Mouse (Mus musculus) stomach, embryonic 14.5 days (tissue): Measurements from ENCODE around the gene Phox2a. TPM values are rescaled to one million over a fixed set of nuclear protein-coding genes. Genes with fewer than 3 reads are reported as not detected.

Source experiments
- ATAC-seq: fragments of 200-750 bp; cut with Nextera tagmentation; 2 replicates; pipeline ENCODE4 v1.8.0; 2017; ENCODE audit warnings: low read depth, moderate TSS enrichment; ENCODE audit not compliant: insufficient number of reproducible peaks, insufficient read depth, low FRiP score
- H3K27ac ChIP-seq: fragments of 300-500 bp; sonication (generic); 2 replicates; pipeline ENCODE4 v1.5.1; 2014; ENCODE audit warnings: mild to moderate bottlenecking, low read length, moderate library complexity, mixed read lengths
- H3K27me3 ChIP-seq: fragments of 300-500 bp; sonication (generic); 2 replicates; pipeline ENCODE4 v1.6.1; 2014; ENCODE audit warnings: low read length, control low read depth, mixed read lengths; ENCODE audit not compliant: control insufficient read depth, insufficient read depth
- H3K36me3 ChIP-seq: fragments of 300-500 bp; sonication (generic); 2 replicates; pipeline ENCODE4 v1.6.1; 2014; ENCODE audit warnings: mild to moderate bottlenecking, control low read depth, low read length, moderate library complexity, mixed read lengths; ENCODE audit not compliant: control insufficient read depth, insufficient read depth
- H3K4me1 ChIP-seq: fragments of 300-500 bp; sonication (generic); 2 replicates; pipeline ENCODE4 v1.6.1; 2014; ENCODE audit warnings: low read length, control low read depth, mixed read lengths; ENCODE audit not compliant: control insufficient read depth, insufficient read depth
- H3K4me2 ChIP-seq: fragments of 300-500 bp; sonication (generic); replicated peaks from 2 replicates; pipeline ENCODE4 v1.6.1; 2014; ENCODE audit warnings: low read depth, low read length, control low read depth
- H3K4me3 ChIP-seq: fragments of 300-500 bp; sonication (generic); 2 replicates; pipeline ENCODE4 v1.5.1; 2014; ENCODE audit warnings: low read depth, low read length, control low read depth
- H3K9ac ChIP-seq: fragments of 300-500 bp; sonication (generic); replicated peaks from 2 replicates; pipeline ENCODE4 v1.6.1; 2014; ENCODE audit warnings: low read depth, mild to moderate bottlenecking, control low read depth, low read length, moderate library complexity, mixed read lengths
- H3K9me3 ChIP-seq: fragments of 300-500 bp; sonication (generic); 2 replicates; pipeline ENCODE4 v1.6.1; 2016; ENCODE audit warnings: low read depth, low read length, control low read depth; ENCODE audit not compliant: control insufficient read depth
- WGBS: fragments of 180-500 bp; shearing (Covaris S2); extraction: QIAGEN DNeasy Blood & Tissue Kit; methylation state at CpG from one replicate; pipeline ENCODE4 v1.1.7; 2014; 5-methylcytosine and 5-hydroxymethylcytosine counted together
- polyA plus RNA-seq: library from polyadenylated mRNA; unstranded; fragments of >200 nt; fragmentation: Nextera tagmentation; extraction: Ambion mirVana; gene quantifications from 2 replicates; pipeline ENCODE4 v1.2.1, GENCODE M21; 2014

Gene Phox2a
- polyA plus RNA-seq, 1 experiment from 2014 or later, result 9.9 TPM

DNA sequence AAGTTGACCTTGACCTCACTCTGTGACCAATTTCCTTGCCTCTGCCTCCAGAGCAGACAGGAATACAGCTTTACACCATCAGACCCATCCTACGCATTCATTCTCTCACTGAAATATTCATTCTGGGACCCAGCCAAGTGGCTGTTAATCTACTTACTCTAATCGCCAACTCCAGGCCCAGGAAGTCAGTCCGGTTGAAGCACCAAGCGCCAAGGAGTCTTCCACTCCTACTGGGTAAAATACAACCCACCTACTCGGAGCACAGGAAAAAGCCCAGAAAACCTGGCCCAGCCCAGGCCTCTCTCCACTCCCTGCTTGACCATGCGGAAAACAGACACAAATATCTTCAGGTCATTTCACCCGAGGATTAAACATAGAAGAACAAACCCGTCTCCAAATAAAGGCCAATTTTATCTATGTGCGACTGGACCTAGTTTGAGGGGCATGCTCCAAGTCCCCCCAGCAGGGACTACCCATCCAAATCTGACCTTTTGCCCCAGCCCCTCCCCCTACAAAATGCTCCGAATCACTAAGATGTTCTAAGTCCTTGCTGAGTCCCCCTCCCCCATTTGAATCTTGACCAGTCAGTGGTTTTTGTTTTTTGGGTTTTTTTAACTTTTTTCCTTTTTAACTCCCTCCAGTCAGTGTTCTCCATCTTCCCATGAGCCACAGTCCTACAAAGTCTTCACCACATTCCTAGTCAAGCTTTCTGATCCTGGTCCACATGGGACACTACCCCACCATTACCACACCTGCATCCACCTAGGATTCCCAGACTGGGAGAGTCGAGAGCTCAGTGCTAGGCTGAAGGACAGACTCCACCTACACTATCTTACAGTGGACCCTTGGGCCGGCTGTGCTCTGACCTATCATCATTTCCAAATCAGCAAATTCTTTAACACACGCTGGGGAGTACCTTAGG is 50.4 kb downstream of the Phox2a start:
- Histone ChIP-seq H3K9me3 (no peaks in the 10 kb centered on the region), H3K36me3 (no peaks in the 10 kb centered on the region), H3K27ac (no peak overlapping the region), H3K4me3 (no peak overlapping the region), H3K4me1 (no peaks in the 10 kb centered on the region), H3K27me3 (no peaks in the 10 kb centered on the region), H3K9ac (no peak overlapping the region), H3K4me2 (no peak overlapping the region)
- 71% methylated on average over 13 of the region's 13 CpGs for WGBS
- ATAC-seq, result no peak

DNA sequence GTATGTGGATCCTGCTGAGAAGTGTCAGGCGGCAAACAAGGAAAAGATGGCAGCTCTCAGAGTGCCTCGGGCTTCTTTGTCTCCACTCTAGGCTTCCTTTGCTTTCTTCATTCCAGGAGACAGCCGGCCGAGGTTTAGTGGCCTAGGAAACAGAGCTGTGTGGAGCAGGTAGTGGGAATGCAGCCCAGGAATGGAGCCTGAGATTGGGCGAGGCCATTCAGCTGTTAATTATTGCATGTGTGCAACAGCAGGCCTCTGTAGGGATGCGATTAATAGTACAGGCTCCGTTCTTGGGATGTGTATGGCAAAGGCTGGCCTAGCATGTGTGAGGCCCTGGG is 51.0 kb downstream of the Phox2a start:
- 73% methylated on average over 7 of the region's 7 CpGs for WGBS
- no peak overlapping the region for H3K4me3 ChIP-seq
- H3K9me3 ChIP-seq, result no peaks in the 10 kb centered on the region
- H3K4me1 ChIP-seq, result no peaks in the 10 kb centered on the region
- H3K36me3 ChIP-seq, result no peaks in the 10 kb centered on the region
- H3K27me3 ChIP-seq, result no peaks in the 10 kb centered on the region
- no peak overlapping the region for H3K9ac ChIP-seq
- no peak overlapping the region for H3K27ac ChIP-seq
- no peak for ATAC-seq
- no peak overlapping the region for H3K4me2 ChIP-seq

DNA sequence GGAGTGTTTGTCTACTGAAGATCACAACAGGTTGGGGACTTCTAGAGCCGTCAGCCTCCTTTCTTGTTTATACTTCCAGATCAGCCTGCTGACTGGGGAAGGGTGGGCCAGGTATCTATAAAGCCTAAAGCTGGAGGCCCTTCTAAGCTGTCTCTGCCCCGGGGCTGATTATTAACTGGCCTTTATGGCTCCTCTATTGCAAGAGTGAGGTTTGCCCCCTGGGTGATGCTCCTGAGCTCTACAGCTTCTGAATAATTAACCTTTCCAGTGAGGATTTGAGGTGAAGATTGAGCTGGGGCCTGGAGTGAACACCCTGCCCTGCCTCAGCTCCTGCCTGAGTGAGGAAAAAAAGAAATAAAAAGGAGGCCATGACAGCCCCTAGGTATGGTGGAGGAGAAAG is 52.5 kb downstream of the Phox2a start, which contains the start of gene Folr1:
Folr1 (minus strand) TSS at position 160 of the 400 bp plus-strand sequence.
- no peak within 1 kb of the TSS for H3K4me2 ChIP-seq
- H3K4me3 ChIP-seq, result no peak within 1 kb of the TSS
- H3K27me3 ChIP-seq, result no peaks in the 10 kb centered on the region
- no peaks in the 10 kb centered on the region for H3K9me3 ChIP-seq
- WGBS, result 62% methylated on average over 2 of the region's 2 CpGs
- H3K4me1 ChIP-seq, result no peaks in the 10 kb centered on the region
- ATAC-seq, result no peak
- no peak within 1 kb of the TSS for H3K9ac ChIP-seq
- no peak within 1 kb of the TSS for H3K27ac ChIP-seq
- H3K36me3 ChIP-seq, result no peaks in the 10 kb centered on the region

DNA sequence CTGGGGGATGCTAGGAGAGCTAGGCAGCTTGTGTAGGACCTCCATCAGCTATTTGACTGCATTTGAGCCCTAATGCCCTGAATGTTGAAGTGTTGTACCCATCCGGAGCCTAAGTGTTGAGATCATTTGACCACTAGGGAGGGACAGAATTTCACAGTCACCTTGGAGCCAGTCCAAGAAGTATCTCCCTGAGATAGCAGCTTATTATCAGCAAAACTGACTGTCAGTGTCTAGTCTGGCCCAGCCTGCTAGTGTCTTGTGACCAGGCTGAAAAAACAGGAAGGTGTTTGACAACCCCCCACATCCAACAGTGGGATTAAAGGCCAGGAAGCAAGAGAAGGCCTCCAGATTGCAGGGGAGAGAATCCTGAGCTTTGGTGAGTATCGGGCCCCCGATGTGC is 53.2 kb downstream of the Phox2a start:
- ATAC-seq, result no peak
- H3K4me2 ChIP-seq, result no peak overlapping the region
- H3K4me3 ChIP-seq, result no peak overlapping the region
- H3K4me1 ChIP-seq, result no peaks in the 10 kb centered on the region
- no peaks in the 10 kb centered on the region for H3K36me3 ChIP-seq
- H3K9ac ChIP-seq, result no peak overlapping the region
- H3K27ac ChIP-seq, result no peak overlapping the region
- H3K27me3 ChIP-seq, result no peaks in the 10 kb centered on the region
- no peaks in the 10 kb centered on the region for H3K9me3 ChIP-seq
- 81% methylated on average over 3 of the region's 3 CpGs for WGBS

Other genes starting within 250 kb of the Phox2a start
- not detected in 2 replicates for gene Art2b, start 232.7 kb upstream of the Phox2a start, polyA plus RNA-seq
- gene Clpb, start 154.7 kb upstream of the Phox2a start, polyA plus RNA-seq, result 44.9 and 52.5 TPM in 2 replicates
- 20.5 and 21.6 TPM in 2 replicates for gene Inppl1, start 19.9 kb downstream of the Phox2a start, polyA plus RNA-seq
- gene Folr2, start 38.9 kb downstream of the Phox2a start, polyA plus RNA-seq, result 1.6 and 3.4 TPM in 2 replicates
- 72.0 and 74.3 TPM in 2 replicates for gene Anapc15, start 45.4 kb downstream of the Phox2a start, polyA plus RNA-seq
- 1.1 and 1.9 TPM in 2 replicates for gene Folr1, start 52.5 kb downstream of the Phox2a start, polyA plus RNA-seq
- gene Lamtor1, start 87.6 kb downstream of the Phox2a start, polyA plus RNA-seq, result 148 and 159 TPM in 2 replicates
- 0.13 and 0.74 TPM in 2 replicates for gene Tomt, start 88.0 kb downstream of the Phox2a start, polyA plus RNA-seq
- 8.7 and 11.6 TPM in 2 replicates for gene Lrrc51, start 115.6 kb downstream of the Phox2a start, polyA plus RNA-seq
- gene Numa1, start 115.8 kb downstream of the Phox2a start, polyA plus RNA-seq, result 99.7 and 102 TPM in 2 replicates
- 3.1 and 3.6 TPM in 2 replicates for gene Il18bp, start 200.4 kb downstream of the Phox2a start, polyA plus RNA-seq
- gene Rnf121, start 247.2 kb downstream of the Phox2a start, polyA plus RNA-seq, result 24.7 and 26.1 TPM in 2 replicates
- 26.3 and 27.5 TPM in 2 replicates for gene Xndc1, start 247.2 kb downstream of the Phox2a start, polyA plus RNA-seq
- gene Xntrpc, start 247.4 kb downstream of the Phox2a start, polyA plus RNA-seq, result 1.1 and 1.8 TPM in 2 replicates